Mouse (Mus musculus): ENCODE results near the gene Rpp14. TPM values are rescaled to one million over a fixed set of nuclear protein-coding genes. Genes with fewer than 3 reads are reported as not detected.
A peak's percentile ranks its signal among the peaks of the same experiment; 100 is the strongest.

Rpp14 gene
- polyA plus RNA-seq (2012; rRNA removed) (17.3 and 20.7 TPM in 2 replicates), polyA plus RNA-seq (2014; fragmentation: Nextera tagmentation; extraction: Ambion mirVana) (49.2 and 50.7 TPM in 2 replicates)

DNA sequence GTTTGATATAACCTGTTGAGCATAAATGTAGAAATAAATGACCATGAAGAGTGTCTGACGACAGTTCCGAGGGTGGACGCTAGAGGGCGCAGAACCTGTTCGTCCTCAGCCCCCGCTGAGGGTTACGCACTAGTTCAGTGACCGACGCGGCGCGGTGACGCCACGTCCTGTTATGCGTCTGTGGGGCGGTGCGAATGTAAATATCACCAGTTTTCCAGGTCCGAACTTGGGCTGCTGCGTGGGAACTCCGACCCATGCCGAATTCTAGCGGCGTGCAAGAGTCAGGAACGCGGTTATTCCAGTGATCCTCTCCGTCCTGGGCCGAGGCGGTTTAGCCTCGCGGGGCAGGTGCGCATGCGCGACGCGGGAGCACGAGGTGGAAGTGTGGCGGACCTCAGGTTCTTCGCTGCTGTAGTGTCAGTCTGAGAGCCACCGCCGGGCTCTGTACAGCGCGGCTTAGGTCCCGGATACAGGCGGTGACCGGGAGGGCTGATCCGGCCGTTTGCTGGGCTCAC, at the start of gene Rpp14:
Rpp14 (plus strand) TSS at position 203 of the 515 bp plus-strand sequence.
- H3K4me1 ChIP-seq (ENCODE audit: control insufficient read depth, insufficient read depth, low read length): peaks cover 14% of the 10 kb centered on the region; the same call in 1 of the 2 replicates
- H3K4me2 ChIP-seq (replicated peaks; ENCODE audit: low read depth, low read length, severe bottlenecking): peak within 1 kb of the TSS; percentile 91
- peak within 1 kb of the TSS; percentile 82 for H3K9ac ChIP-seq (ENCODE audit: low read depth, low read length, severe bottlenecking)
- no peaks in the 10 kb centered on the region for H3K9me3 ChIP-seq (ENCODE audit: control insufficient read depth, low read length)
- peak within 1 kb of the TSS; percentile 74 for H3K4me3 ChIP-seq (replicated peaks; ENCODE audit: low read length)
- DNase-seq (ENCODE audit: low spot score): peak; percentile 99
- ATAC-seq (ENCODE audit: low FRiP score, low read depth): peak; percentile 96
- TF ChIP-seq POLR2A (IDR thresholded peaks at IDR 0.05; ENCODE audit: borderline replicate concordance, extremely low read depth, insufficient read depth, insufficient read length): no peak
- peaks cover 11% of the 10 kb centered on the region; the same call in 1 of the 2 replicates for H3K36me3 ChIP-seq (ENCODE audit: control insufficient read depth, insufficient read depth, low read length)
- no peaks in the 10 kb centered on the region for H3K27me3 ChIP-seq (ENCODE audit: control insufficient read depth, insufficient read depth, low read length)
- H3K27ac ChIP-seq (replicated peaks; ENCODE audit: low read depth, low read length): peak within 1 kb of the TSS; percentile 97
- under 1% methylated on average over 47 of the region's 47 CpGs for WGBS

DNA sequence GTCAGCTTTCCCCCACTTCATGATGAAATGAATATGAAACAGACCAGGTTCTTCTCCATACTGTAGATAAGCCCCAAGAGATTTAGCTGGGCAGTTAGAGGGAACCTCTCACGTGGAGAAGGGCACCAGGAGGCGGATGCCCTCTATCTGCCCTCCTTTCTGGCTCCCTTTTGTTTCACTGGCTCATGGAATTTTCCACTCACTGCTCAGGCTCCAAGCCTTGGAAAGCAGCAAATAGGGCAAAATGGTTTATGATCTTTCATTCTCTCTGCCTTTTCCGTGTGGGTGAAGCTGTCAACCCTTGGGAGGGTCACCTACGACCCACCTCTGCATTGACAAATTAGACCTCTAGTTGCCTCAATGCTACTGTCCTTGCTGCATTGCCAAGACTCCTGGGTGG, 49.6 kb upstream of the Rpp14 start:
- Histone ChIP-seq H3K4me3 (replicated peaks; ENCODE audit: low read length) (no peak overlapping the region), H3K4me1 (ENCODE audit: control insufficient read depth, insufficient read depth, low read length) (no peaks in the 10 kb centered on the region), H3K27me3 (ENCODE audit: control insufficient read depth, insufficient read depth, low read length) (no peaks in the 10 kb centered on the region), H3K9me3 (ENCODE audit: control insufficient read depth, low read length) (no peaks in the 10 kb centered on the region), H3K36me3 (ENCODE audit: control insufficient read depth, insufficient read depth, low read length) (no peaks in the 10 kb centered on the region), H3K9ac (ENCODE audit: low read depth, low read length, severe bottlenecking) (no peak overlapping the region), H3K27ac (replicated peaks; ENCODE audit: low read depth, low read length) (no peak overlapping the region), H3K4me2 (replicated peaks; ENCODE audit: low read depth, low read length, severe bottlenecking) (no peak overlapping the region)
- 65% methylated on average over 4 of the region's 4 CpGs for WGBS
- no peak for TF ChIP-seq POLR2A (IDR thresholded peaks at IDR 0.05; ENCODE audit: borderline replicate concordance, extremely low read depth, insufficient read depth, insufficient read length)
- DNase-seq (ENCODE audit: low spot score) (no peak), ATAC-seq (ENCODE audit: low FRiP score, low read depth) (no peak)

DNA sequence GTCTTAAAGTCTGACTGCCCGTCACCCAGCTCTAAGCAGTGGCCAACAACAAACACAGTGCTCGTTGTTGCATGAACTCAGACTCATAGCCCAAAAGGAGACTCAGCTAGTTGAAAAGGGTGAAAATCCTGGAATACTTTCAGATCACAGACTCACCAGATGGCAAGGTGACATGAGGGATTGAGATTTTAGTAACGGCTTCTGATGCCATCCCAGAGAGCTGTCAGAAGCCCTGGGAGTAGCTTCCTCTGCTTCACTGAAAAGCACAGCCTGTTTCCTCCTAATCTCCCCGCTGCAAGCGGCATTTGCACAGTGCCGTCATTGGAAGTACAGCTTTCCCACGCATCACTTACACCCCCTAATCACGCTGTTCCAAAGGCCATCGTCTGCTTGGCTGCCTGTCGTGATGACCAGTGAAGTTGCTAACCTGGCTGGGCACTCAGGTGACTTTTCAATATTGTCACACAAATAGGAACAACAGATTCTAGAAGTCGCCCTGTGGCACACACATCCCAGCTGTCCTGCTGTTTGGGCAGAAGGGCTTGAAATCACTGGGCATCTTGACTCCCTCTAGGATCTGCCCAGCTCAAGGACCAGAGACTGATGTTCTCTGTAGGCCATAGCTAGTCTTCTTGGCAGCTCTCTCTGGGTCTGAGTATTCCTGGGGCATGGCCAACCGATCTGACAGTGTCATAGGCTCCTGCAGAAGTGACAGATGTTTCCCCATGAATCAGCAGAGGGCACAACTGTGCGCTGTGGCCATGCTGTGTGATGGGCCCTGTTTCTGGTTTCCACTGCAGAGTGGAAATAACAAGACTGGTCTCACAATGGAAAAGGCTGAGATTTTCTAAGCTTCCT, 47.9 kb upstream of the Rpp14 start:
- no peaks in the 10 kb centered on the region for H3K27me3 ChIP-seq (ENCODE audit: control insufficient read depth, insufficient read depth, low read length)
- H3K9me3 ChIP-seq (ENCODE audit: control insufficient read depth, low read length): no peaks in the 10 kb centered on the region
- WGBS: 76% methylated on average over 13 of the region's 13 CpGs
- DNase-seq (ENCODE audit: low spot score) (no peak), ATAC-seq (ENCODE audit: low FRiP score, low read depth) (no peak)
- no peak overlapping the region for H3K27ac ChIP-seq (replicated peaks; ENCODE audit: low read depth, low read length)
- H3K4me3 ChIP-seq (replicated peaks; ENCODE audit: low read length): no peak overlapping the region
- TF ChIP-seq POLR2A (IDR thresholded peaks at IDR 0.05; ENCODE audit: borderline replicate concordance, extremely low read depth, insufficient read depth, insufficient read length): no peak
- no peak overlapping the region for H3K4me2 ChIP-seq (replicated peaks; ENCODE audit: low read depth, low read length, severe bottlenecking)
- no peak overlapping the region for H3K9ac ChIP-seq (ENCODE audit: low read depth, low read length, severe bottlenecking)
- H3K36me3 ChIP-seq (ENCODE audit: control insufficient read depth, insufficient read depth, low read length): no peaks in the 10 kb centered on the region
- H3K4me1 ChIP-seq (ENCODE audit: control insufficient read depth, insufficient read depth, low read length): no peaks in the 10 kb centered on the region

GRCm38 (mm10) chr14:8034561-8034960, 45.6 kb upstream of the Rpp14 start:
- H3K36me3 ChIP-seq (ENCODE audit: control insufficient read depth, insufficient read depth, low read length): no peaks in the 10 kb centered on the region
- H3K27me3 ChIP-seq (ENCODE audit: control insufficient read depth, insufficient read depth, low read length): no peaks in the 10 kb centered on the region
- H3K27ac ChIP-seq (replicated peaks; ENCODE audit: low read depth, low read length): no peak overlapping the region
- no peaks in the 10 kb centered on the region for H3K9me3 ChIP-seq (ENCODE audit: control insufficient read depth, low read length)
- no peak overlapping the region for H3K9ac ChIP-seq (ENCODE audit: low read depth, low read length, severe bottlenecking)
- ATAC-seq (ENCODE audit: low FRiP score, low read depth) (no peak), DNase-seq (ENCODE audit: low spot score) (no peak)
- WGBS: 84% methylated on average over 5 of the region's 5 CpGs
- no peak for TF ChIP-seq POLR2A (IDR thresholded peaks at IDR 0.05; ENCODE audit: borderline replicate concordance, extremely low read depth, insufficient read depth, insufficient read length)
- no peaks in the 10 kb centered on the region for H3K4me1 ChIP-seq (ENCODE audit: control insufficient read depth, insufficient read depth, low read length)
- no peak overlapping the region for H3K4me2 ChIP-seq (replicated peaks; ENCODE audit: low read depth, low read length, severe bottlenecking)
- H3K4me3 ChIP-seq (replicated peaks; ENCODE audit: low read length): no peak overlapping the region

DNA sequence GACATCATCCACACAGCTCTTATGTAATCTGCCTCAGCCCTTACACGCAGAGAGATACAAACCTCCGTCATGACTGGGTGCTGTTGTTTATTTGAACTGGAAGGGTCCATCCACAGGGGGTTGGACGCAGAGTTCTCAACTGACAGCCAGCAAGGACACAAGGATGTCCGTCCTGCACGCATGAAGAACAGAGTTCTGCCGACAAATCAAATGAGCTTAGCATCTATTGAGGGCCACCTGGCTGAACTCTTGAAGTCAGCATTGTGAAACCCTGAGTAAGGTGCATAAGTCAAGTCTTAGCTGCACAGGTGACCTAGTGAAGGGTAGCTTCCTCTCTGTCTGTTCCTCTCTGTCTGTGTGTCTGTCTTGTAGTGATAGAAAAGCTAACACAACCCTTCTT, 44.2 kb upstream of the Rpp14 start:
- no peaks in the 10 kb centered on the region for H3K9me3 ChIP-seq (ENCODE audit: control insufficient read depth, low read length)
- H3K9ac ChIP-seq (ENCODE audit: low read depth, low read length, severe bottlenecking): no peak overlapping the region
- no peak overlapping the region for H3K4me2 ChIP-seq (replicated peaks; ENCODE audit: low read depth, low read length, severe bottlenecking)
- no peak for TF ChIP-seq POLR2A (IDR thresholded peaks at IDR 0.05; ENCODE audit: borderline replicate concordance, extremely low read depth, insufficient read depth, insufficient read length)
- no peak overlapping the region for H3K4me3 ChIP-seq (replicated peaks; ENCODE audit: low read length)
- H3K27ac ChIP-seq (replicated peaks; ENCODE audit: low read depth, low read length): no peak overlapping the region
- DNase-seq (ENCODE audit: low spot score): no peak
- 92% methylated on average over 6 of the region's 6 CpGs for whole genome bisulfite sequencing
- no peaks in the 10 kb centered on the region for H3K36me3 ChIP-seq (ENCODE audit: control insufficient read depth, insufficient read depth, low read length)
- ATAC-seq (ENCODE audit: low FRiP score, low read depth): no peak
- H3K4me1 ChIP-seq (ENCODE audit: control insufficient read depth, insufficient read depth, low read length): no peaks in the 10 kb centered on the region
- H3K27me3 ChIP-seq (ENCODE audit: control insufficient read depth, insufficient read depth, low read length): no peaks in the 10 kb centered on the region
